Mouse (Mus musculus): ENCODE measurements around the gene Kank4. TPM values are rescaled to one million over a fixed set of nuclear protein-coding genes. Genes with fewer than 3 reads are reported as not detected.
"Not testable (repeated sequence)": the region's sequence is repeated elsewhere in the genome, so short reads cannot be mapped to it uniquely, and the experiment has no call there.

Gene Kank4
- total RNA-seq, 2 experiments from 2014 or later, result 0.35 to 0.86 TPM

- DNase-seq, result not testable (repeated sequence)
- intact Hi-C loops (cut with DNase I), result loop anchor here (5.0 kb wide), 1 partner anchor 458 kb away; no protein-coding TSS in a partner anchor
Observed at GRCm38 (mm10) chr4:98724682-98725081, 92.7 kb downstream of the Kank4 start.

GRCm38 (mm10) chr4:98722454-98722853 lies 94.9 kb downstream of the Kank4 start:
- intact Hi-C loops (cut with DNase I), result loop anchor here (1.0 to 5.0 kb wide), 2 partner anchors 165 to 460 kb away; no protein-coding TSS in a partner anchor
- peak; percentile 25 to 61 for DNase-seq

- intact Hi-C loops (cut with DNase I), result no loop called here
- no peak for DNase-seq
Observed at GRCm38 (mm10) chr4:98718547-98718917, 98.8 kb downstream of the Kank4 start.

- no peak for DNase-seq
- intact Hi-C loops (cut with DNase I), result no loop called here
Observed at GRCm38 (mm10) chr4:98717735-98718546, 99.4 kb downstream of the Kank4 start.

- intact Hi-C loops (cut with DNase I), result no loop called here
- no peak for DNase-seq
Observed at GRCm38 (mm10) chr4:98710891-98711290, 106.4 kb downstream of the Kank4 start.

Other genes with a start within 250 kb of the Kank4 start
- gene L1td1, start 90.8 kb downstream of the Kank4 start, total RNA-seq (2021), result not detected
- gene I0C0044D17Rik, start 6.3 kb upstream of the Kank4 start, total RNA-seq (2021), result not detected
- 10 to 100 TPM; 15.6 to 18.7 TPM for gene Usp1, start 106.3 kb upstream of the Kank4 start, total RNA-seq (2021)
- 1 to 10 TPM; 3.2 to 3.7 TPM for gene Angptl3, start 213.4 kb upstream of the Kank4 start, total RNA-seq (2021)